Mouse (Mus musculus) limb, embryonic 12.5 days (tissue): ENCODE results near the gene Thada. TPM values are rescaled to one million over a fixed set of nuclear protein-coding genes. Genes with fewer than 3 reads are reported as not detected.

ENCODE experiments used
- ATAC-seq: fragments of 200-750 bp; cut with Nextera tagmentation; 2 replicates; pipeline ENCODE4 v1.8.0; 2017; ENCODE audit warnings: low read depth, moderate TSS enrichment; ENCODE audit not compliant: insufficient number of reproducible peaks, insufficient read depth, low FRiP score, low TSS enrichment
- H3K27ac ChIP-seq: fragments of 300-500 bp; sonication (generic); 2 replicates; pipeline ENCODE4 v1.5.1; 2016; ENCODE audit warnings: mild to moderate bottlenecking, moderate library complexity
- H3K27me3 ChIP-seq: fragments of 300-500 bp; sonication (generic); 2 replicates; pipeline ENCODE4 v1.6.1; 2016; ENCODE audit warnings: mild to moderate bottlenecking, moderate library complexity
- H3K36me3 ChIP-seq: fragments of 300-500 bp; sonication (generic); 2 replicates; pipeline ENCODE4 v1.6.1; 2016; ENCODE audit warnings: mild to moderate bottlenecking, moderate library complexity
- H3K4me1 ChIP-seq: fragments of 300-500 bp; sonication (generic); replicated peaks from 2 replicates; pipeline ENCODE4 v1.6.1; 2016
- H3K4me2 ChIP-seq: fragments of 300-500 bp; sonication (generic); 2 replicates; pipeline ENCODE4 v1.6.1; 2016; ENCODE audit warnings: mild to moderate bottlenecking, moderate library complexity
- H3K4me3 ChIP-seq: fragments of 300-500 bp; sonication (generic); replicated peaks from 2 replicates; pipeline ENCODE4 v1.5.1; 2016; ENCODE audit warnings: mild to moderate bottlenecking
- H3K9ac ChIP-seq: fragments of 300-500 bp; sonication (generic); replicated peaks from 2 replicates; pipeline ENCODE4 v1.6.1; 2016; ENCODE audit warnings: mild to moderate bottlenecking, moderate library complexity
- H3K9me3 ChIP-seq: fragments of 300-500 bp; sonication (generic); 2 replicates; pipeline ENCODE4 v1.6.1; 2016; ENCODE audit warnings: mild to moderate bottlenecking, moderate library complexity
- WGBS: fragments of 180-500 bp; shearing (Covaris S2); methylation state at CpG from one replicate; pipeline ENCODE4 v1.1.7; 2016; 5-methylcytosine and 5-hydroxymethylcytosine counted together
- polyA plus RNA-seq: library from polyadenylated mRNA; unstranded; fragments of >200 nt; fragmentation: Nextera tagmentation; extraction: Ambion mirVana; gene quantifications from 2 replicates; pipeline ENCODE4 v1.2.1, GENCODE M21; 2016

The Thada gene
- polyA plus RNA-seq, 1 experiment from 2014 or later, result 15.3 TPM

GRCm38 (mm10) chr17:84167377-84167776, 298.6 kb downstream of the Thada start:
- no peak for ATAC-seq
- no peaks in the 10 kb centered on the region for H3K27me3 ChIP-seq
- WGBS, result 86% methylated on average over 4 of the region's 4 CpGs
- H3K4me1 ChIP-seq, result no peaks in the 10 kb centered on the region
- H3K27ac ChIP-seq, result no peak overlapping the region
- H3K9me3 ChIP-seq, result no peaks in the 10 kb centered on the region
- H3K4me3 ChIP-seq, result no peak overlapping the region
- H3K9ac ChIP-seq, result no peak overlapping the region
- no peaks in the 10 kb centered on the region for H3K36me3 ChIP-seq
- no peak overlapping the region for H3K4me2 ChIP-seq

GRCm38 (mm10) chr17:84166135-84166860, 299.7 kb downstream of the Thada start:
- no peak overlapping the region for H3K4me2 ChIP-seq
- H3K9me3 ChIP-seq, result no peaks in the 10 kb centered on the region
- no peaks in the 10 kb centered on the region for H3K27me3 ChIP-seq
- no peak overlapping the region for H3K9ac ChIP-seq
- ATAC-seq, result no peak
- peaks cover 8% of the 10 kb centered on the region for H3K4me1 ChIP-seq
- no peak overlapping the region for H3K4me3 ChIP-seq
- no peaks in the 10 kb centered on the region for H3K36me3 ChIP-seq
- H3K27ac ChIP-seq, result no peak overlapping the region
- 89% methylated on average over 9 of the region's 9 CpGs for WGBS

DNA sequence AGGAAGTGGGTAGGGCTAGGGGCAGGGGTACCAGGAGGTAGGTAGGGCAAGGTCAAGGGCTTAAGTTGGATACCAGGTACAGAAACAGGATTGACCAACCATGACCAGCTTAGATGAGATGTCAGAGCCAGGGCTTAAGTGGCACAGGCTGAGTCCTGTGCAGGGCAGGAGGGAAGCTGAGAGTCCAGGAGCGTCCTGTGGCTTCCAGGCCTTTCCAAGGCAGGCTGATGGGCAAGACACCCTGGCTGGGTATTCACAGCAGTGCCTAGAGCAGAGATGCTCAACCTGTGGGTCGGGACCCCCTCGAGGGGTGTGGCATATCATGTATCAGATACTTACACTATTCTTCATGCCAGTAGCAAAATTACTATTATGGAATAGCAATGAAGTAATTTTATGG, 300.3 kb downstream of the Thada start:
- H3K27ac ChIP-seq, result no peak overlapping the region
- no peaks in the 10 kb centered on the region for H3K9me3 ChIP-seq
- peaks cover 13% of the 10 kb centered on the region for H3K4me1 ChIP-seq
- no peak overlapping the region for H3K4me3 ChIP-seq
- H3K36me3 ChIP-seq, result no peaks in the 10 kb centered on the region
- no peak overlapping the region for H3K9ac ChIP-seq
- no peak overlapping the region for H3K4me2 ChIP-seq
- WGBS, result 85% methylated on average over 3 of the region's 3 CpGs
- no peak; the same call in 1 of the 2 replicates for ATAC-seq
- H3K27me3 ChIP-seq, result no peaks in the 10 kb centered on the region

DNA sequence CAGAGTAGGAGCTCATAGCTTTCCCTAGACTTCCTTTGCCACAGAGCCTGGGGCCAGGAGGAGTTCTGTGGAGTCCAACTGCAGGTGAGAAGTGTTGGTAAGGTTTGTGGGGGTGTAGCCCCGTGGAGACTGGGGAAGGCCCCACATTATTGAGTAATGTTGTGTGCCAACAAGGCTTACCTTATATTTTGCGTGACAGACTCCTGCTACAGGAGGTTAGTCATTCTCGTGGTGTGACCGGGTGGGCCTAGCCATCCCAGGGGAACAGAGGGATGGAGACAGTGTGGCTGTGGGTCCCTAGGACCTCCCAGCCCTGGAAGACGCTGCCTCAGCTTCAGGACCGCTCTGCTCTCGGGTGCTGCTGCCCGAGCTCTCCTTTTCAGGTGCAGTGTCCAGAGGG, 301.9 kb downstream of the Thada start:
- H3K4me1 ChIP-seq, result peaks cover 19% of the 10 kb centered on the region
- no peaks in the 10 kb centered on the region for H3K27me3 ChIP-seq
- H3K4me3 ChIP-seq, result no peak overlapping the region
- H3K9me3 ChIP-seq, result no peaks in the 10 kb centered on the region
- no peak overlapping the region for H3K27ac ChIP-seq
- H3K9ac ChIP-seq, result no peak overlapping the region
- no peak for ATAC-seq
- no peak overlapping the region for H3K4me2 ChIP-seq
- 85% methylated on average over 8 of the region's 8 CpGs for WGBS
- H3K36me3 ChIP-seq, result no peaks in the 10 kb centered on the region

DNA sequence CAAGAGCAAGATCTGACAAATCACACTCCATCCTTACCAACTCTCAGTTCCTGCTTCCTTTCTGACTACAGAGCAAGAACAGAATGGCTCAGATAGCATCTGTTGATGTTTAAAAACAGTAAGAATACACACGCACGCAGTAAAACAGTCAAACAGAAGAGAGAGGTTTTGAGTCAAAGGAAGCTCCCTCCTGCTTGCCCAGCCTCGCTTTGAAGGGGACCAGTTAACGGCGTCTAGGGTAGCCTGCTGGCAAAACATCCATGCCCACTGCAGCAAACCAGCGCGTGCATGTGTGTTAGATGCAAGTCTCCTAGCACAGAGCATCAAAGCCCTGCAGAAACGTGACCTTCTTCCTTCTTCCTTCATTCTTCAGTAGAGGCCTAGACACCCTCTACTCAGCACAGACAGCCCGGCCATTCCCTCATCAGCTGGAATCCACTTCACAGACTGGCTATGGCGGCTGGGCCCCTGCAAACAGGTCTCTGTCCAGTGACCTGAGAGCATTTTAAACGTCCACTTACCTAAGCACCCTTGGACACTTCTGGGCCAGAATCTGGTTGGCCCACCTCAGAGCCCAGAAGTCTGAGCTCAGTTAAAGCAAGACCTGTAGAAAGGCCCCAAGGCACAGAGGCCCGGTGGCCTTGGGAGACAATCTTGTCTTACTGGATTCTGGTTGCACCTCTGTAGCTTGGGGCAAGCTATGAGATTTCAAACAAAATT, 302.8 kb downstream of the Thada start:
- Histone ChIP-seq H3K4me1 (peaks cover 23% of the 10 kb centered on the region), H3K36me3 (no peaks in the 10 kb centered on the region), H3K9ac (no peak overlapping the region), H3K27ac (0 out of 2 replicates have a peak overlapping the region, but pooled peaks have one; percentile 29), H3K27me3 (no peaks in the 10 kb centered on the region), H3K9me3 (no peaks in the 10 kb centered on the region), H3K4me3 (no peak overlapping the region), H3K4me2 (no peak overlapping the region)
- no peak for ATAC-seq
- WGBS, result 56% methylated on average over 12 of the region's 12 CpGs

GRCm38 (mm10) chr17:84162211-84162760, 303.7 kb downstream of the Thada start:
- Histone ChIP-seq H3K4me1 (peaks cover 30% of the 10 kb centered on the region), H3K4me2 (no peak overlapping the region), H3K4me3 (no peak overlapping the region), H3K27me3 (peaks cover 4% of the 10 kb centered on the region), H3K27ac (no peak overlapping the region), H3K9ac (no peak overlapping the region), H3K9me3 (no peaks in the 10 kb centered on the region), H3K36me3 (no peaks in the 10 kb centered on the region)
- WGBS, result 88% methylated on average over 8 of the region's 8 CpGs
- no peak for ATAC-seq

DNA sequence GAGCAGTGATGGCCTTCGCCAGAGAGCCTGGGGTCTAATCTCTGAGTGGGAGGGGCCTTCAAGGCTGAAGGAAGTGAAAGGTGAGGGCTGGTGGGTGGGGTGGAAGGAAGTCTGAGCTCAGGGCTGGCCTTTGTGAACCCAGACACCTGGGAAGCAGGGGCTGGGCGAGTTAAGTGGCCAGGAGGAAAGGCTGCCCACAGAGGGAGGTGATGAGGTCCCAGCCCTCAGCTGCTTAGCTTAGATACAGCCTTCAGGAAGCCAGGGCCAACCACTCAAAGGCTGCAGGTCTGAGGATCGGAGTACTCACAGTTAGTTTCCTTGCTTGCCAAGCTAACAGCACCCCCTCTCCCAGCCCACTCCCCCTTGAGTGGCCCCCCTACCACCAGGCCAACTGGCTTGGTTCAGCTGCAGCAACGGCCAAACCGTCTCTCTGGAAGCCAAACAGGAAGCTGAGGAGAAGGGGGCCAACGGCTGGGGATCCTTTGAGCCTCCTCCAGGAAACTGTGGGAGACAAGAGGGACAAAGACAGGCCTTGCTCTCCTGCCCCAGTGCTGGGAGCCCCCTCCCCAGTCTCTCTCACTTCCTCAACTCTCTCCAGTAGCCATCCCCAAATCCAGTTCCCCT, 304.7 kb downstream of the Thada start:
- Histone ChIP-seq H3K36me3 (no peaks in the 10 kb centered on the region), H3K27ac (peak overlapping the region; percentile 59; the same call in 1 of the 2 replicates), H3K4me3 (no peak overlapping the region), H3K4me1 (peaks cover 38% of the 10 kb centered on the region), H3K4me2 (peak overlapping the region; percentile 6; the same call in 1 of the 2 replicates), H3K9ac (0 out of 2 replicates have a peak overlapping the region, but pooled peaks have one; percentile 44), H3K27me3 (peaks cover 11% of the 10 kb centered on the region), H3K9me3 (no peaks in the 10 kb centered on the region)
- 33% methylated on average over 6 of the region's 6 CpGs for WGBS
- ATAC-seq, result no peak

- no peaks in the 10 kb centered on the region for H3K36me3 ChIP-seq
- H3K4me3 ChIP-seq, result no peak overlapping the region
- ATAC-seq, result no peak
- WGBS, result 46% methylated on average over 15 of the region's 15 CpGs
- H3K4me1 ChIP-seq, result peaks cover 43% of the 10 kb centered on the region
- H3K4me2 ChIP-seq, result no peak overlapping the region
- H3K27ac ChIP-seq, result no peak overlapping the region
- H3K9me3 ChIP-seq, result no peaks in the 10 kb centered on the region
- peaks cover 21% of the 10 kb centered on the region for H3K27me3 ChIP-seq
- no peak overlapping the region for H3K9ac ChIP-seq
Observed at GRCm38 (mm10) chr17:84158891-84159290, 307.1 kb downstream of the Thada start.

DNA sequence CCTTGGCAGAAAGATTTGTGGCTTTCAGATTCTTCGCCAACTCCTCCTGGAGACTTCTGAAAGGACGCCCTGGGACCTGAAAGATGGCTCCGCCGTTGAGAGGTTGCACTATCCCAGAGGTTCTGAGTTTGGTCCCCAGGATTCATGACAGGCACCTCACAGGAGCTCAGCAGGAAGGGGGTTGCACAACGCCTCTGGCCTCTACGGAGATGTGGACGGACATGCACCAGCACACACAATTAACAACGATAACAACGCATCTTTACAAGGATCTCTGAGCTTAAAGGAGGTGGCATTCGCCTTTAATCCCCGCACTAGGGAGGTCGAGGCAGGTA, 307.6 kb downstream of the Thada start:
- H3K36me3 ChIP-seq, result no peaks in the 10 kb centered on the region
- H3K9ac ChIP-seq, result no peak overlapping the region
- no peak for ATAC-seq
- peaks cover 43% of the 10 kb centered on the region for H3K4me1 ChIP-seq
- no peak overlapping the region for H3K27ac ChIP-seq
- H3K27me3 ChIP-seq, result peaks cover 26% of the 10 kb centered on the region
- H3K4me2 ChIP-seq, result no peak overlapping the region
- H3K4me3 ChIP-seq, result no peak overlapping the region
- WGBS, result 89% methylated on average over 12 of the region's 12 CpGs
- no peaks in the 10 kb centered on the region for H3K9me3 ChIP-seq

GRCm38 (mm10) chr17:84157743-84158460, 308.1 kb downstream of the Thada start:
- WGBS, result 37% methylated on average over 6 of the region's 6 CpGs
- no peak for ATAC-seq
- H3K27me3 ChIP-seq, result peaks cover 29% of the 10 kb centered on the region
- no peaks in the 10 kb centered on the region for H3K9me3 ChIP-seq
- no peak overlapping the region for H3K9ac ChIP-seq
- no peaks in the 10 kb centered on the region for H3K36me3 ChIP-seq
- H3K4me3 ChIP-seq, result no peak overlapping the region
- peaks cover 43% of the 10 kb centered on the region for H3K4me1 ChIP-seq
- no peak overlapping the region for H3K4me2 ChIP-seq
- no peak overlapping the region for H3K27ac ChIP-seq
